In the genomic region with DNA sequence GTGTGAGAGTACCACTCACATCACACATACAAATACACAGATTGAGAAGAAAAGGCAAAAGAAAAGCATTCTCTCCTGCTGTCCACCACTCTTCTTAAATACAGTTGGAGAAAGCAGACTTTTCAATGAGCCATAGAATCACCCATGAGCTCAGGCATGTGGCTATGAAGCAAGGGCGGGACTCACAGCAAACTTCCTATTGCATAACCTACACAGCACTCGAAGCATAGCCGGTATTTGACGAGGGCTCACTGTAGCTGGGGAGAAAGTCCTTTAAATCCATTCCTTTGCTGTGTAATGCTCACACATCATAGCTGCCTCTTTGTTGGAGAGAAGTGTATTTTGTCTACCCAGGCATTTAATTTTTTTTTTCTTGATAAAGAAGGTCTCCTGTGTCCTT, we compare ENCODE assay signal across 11 mouse cellular contexts. TPM values are rescaled to one million over a fixed set of nuclear protein-coding genes. Genes with fewer than 3 reads are reported as not detected.
DNase-seq lines count a peak whose midpoint lies in the region; ATAC-seq and TF ChIP-seq lines count a peak whose summit lies in the region.
"Had no signal": no experiment of that assay in that cellular context is flagged by ENCODE, and none has a peak within 500 bp of the region (broad histone marks: within the 10 kb centered on the region; RNA-seq: fewer than 3 reads in every experiment).

No protein-coding gene starts in this region.

- no peaks in the 10 kb centered on the region for H3K9me3 ChIP-seq in heart, embryonic 13.5 days
- H3K9me3 ChIP-seq in heart, embryonic 10.5 days = no peaks in the 10 kb centered on the region
- no peaks in the 10 kb centered on the region for H3K9me3 ChIP-seq in intestine, embryonic 16.5 days (ENCODE audit: control insufficient read depth, low read length)
- H3K9me3 ChIP-seq in kidney, embryonic 15.5 days (replicated peaks) = no peaks in the 10 kb centered on the region
- H3K9me3 ChIP-seq: embryonic facial prominence, embryonic 13.5 days had no signal

- no peaks in the 10 kb centered on the region for H3K79me3 ChIP-seq in C2C12 (ENCODE audit: low read depth)

- no peaks in the 10 kb centered on the region for H3K27me3 ChIP-seq in heart, embryonic 13.5 days (replicated peaks)
- no peaks in the 10 kb centered on the region for H3K27me3 ChIP-seq in heart, embryonic 10.5 days (ENCODE audit: insufficient read depth, poor library complexity, severe bottlenecking)
- H3K27me3 ChIP-seq in C2C12 (ENCODE audit: control insufficient read depth, insufficient read depth, insufficient read length) = no peaks in the 10 kb centered on the region
- H3K27me3 ChIP-seq in intestine, embryonic 16.5 days (replicated peaks; ENCODE audit: control insufficient read depth, insufficient read depth, low read length) = no peaks in the 10 kb centered on the region
- no peaks in the 10 kb centered on the region for H3K27me3 ChIP-seq in kidney, embryonic 15.5 days
- H3K27me3 ChIP-seq: CH12.LX; embryonic facial prominence, embryonic 13.5 days had no signal

- H3K4me3 ChIP-seq in heart, embryonic 13.5 days = no peak overlapping the region
- no peak overlapping the region for H3K4me3 ChIP-seq in heart, embryonic 10.5 days
- H3K4me3 ChIP-seq in C2C12 (ENCODE audit: insufficient read depth, poor library complexity, severe bottlenecking) = no peak overlapping the region
- no peak overlapping the region for H3K4me3 ChIP-seq in intestine, embryonic 16.5 days (ENCODE audit: low read length)
- H3K4me3 ChIP-seq in kidney, embryonic 15.5 days (replicated peaks) = no peak overlapping the region
- H3K4me3 ChIP-seq: embryonic facial prominence, embryonic 13.5 days had no signal

- no peaks in the 10 kb centered on the region for H3K36me3 ChIP-seq in heart, embryonic 13.5 days
- no peaks in the 10 kb centered on the region for H3K36me3 ChIP-seq in heart, embryonic 10.5 days
- no peaks in the 10 kb centered on the region for H3K36me3 ChIP-seq in C2C12 (ENCODE audit: control insufficient read depth, insufficient read depth)
- H3K36me3 ChIP-seq in intestine, embryonic 16.5 days (ENCODE audit: control insufficient read depth, insufficient read depth, low read length) = no peaks in the 10 kb centered on the region
- H3K36me3 ChIP-seq in kidney, embryonic 15.5 days = no peaks in the 10 kb centered on the region
- H3K36me3 ChIP-seq: embryonic facial prominence, embryonic 13.5 days had no signal

- no peak overlapping the region for H3K9ac ChIP-seq in heart, embryonic 13.5 days
- no peak overlapping the region for H3K9ac ChIP-seq in intestine, embryonic 16.5 days (ENCODE audit: low read depth, low read length)
- no peak overlapping the region for H3K9ac ChIP-seq in kidney, embryonic 15.5 days
- H3K9ac ChIP-seq: embryonic facial prominence, embryonic 13.5 days had no signal

- ATAC-seq in heart, embryonic 13.5 days (ENCODE audit: extremely low read depth, insufficient number of reproducible peaks, low FRiP score, low TSS enrichment) = no peak
- ATAC-seq in intestine, embryonic 16.5 days = peak; percentile 63
- ATAC-seq in megakaryocyte, adult 5-6 weeks (ENCODE audit: poor library complexity, severe bottlenecking) = peak; percentile 78
- no peak for ATAC-seq in kidney, embryonic 15.5 days (replicated peaks; ENCODE audit: low FRiP score)
- ATAC-seq: hindbrain, postnatal 0 days had no signal

- peaks cover 75% of the 10 kb centered on the region for H3K4me1 ChIP-seq in heart, embryonic 13.5 days
- peaks cover 62% of the 10 kb centered on the region for H3K4me1 ChIP-seq in heart, embryonic 10.5 days
- peaks cover 44% of the 10 kb centered on the region for H3K4me1 ChIP-seq in intestine, embryonic 16.5 days (ENCODE audit: control insufficient read depth, insufficient read depth, low read length)
- peaks cover 34% of the 10 kb centered on the region for H3K4me1 ChIP-seq in kidney, embryonic 15.5 days

- H3K4me2 ChIP-seq in heart, embryonic 13.5 days = no peak overlapping the region
- H3K4me2 ChIP-seq in intestine, embryonic 16.5 days (ENCODE audit: low read depth, low read length) = no peak overlapping the region
- no peak overlapping the region for H3K4me2 ChIP-seq in kidney, embryonic 15.5 days
- H3K4me2 ChIP-seq: embryonic facial prominence, embryonic 13.5 days had no signal

- no peaks in the 10 kb centered on the region for H3K79me2 ChIP-seq in C2C12 (ENCODE audit: control insufficient read depth, insufficient read depth)

- WGBS in heart, embryonic 13.5 days = 36% methylated on average over 4 of the region's 4 CpGs
- WGBS in heart, embryonic 10.5 days = 69% methylated on average over 4 of the region's 4 CpGs
- WGBS in intestine, embryonic 16.5 days = 29% methylated on average over 4 of the region's 4 CpGs
- WGBS in kidney, embryonic 15.5 days = 61% methylated on average over 4 of the region's 4 CpGs

- H3K27ac ChIP-seq in heart, embryonic 13.5 days (replicated peaks) = peak overlapping the region; percentile 48
- no peak overlapping the region; the same call in 1 of the 2 replicates for H3K27ac ChIP-seq in heart, embryonic 10.5 days
- H3K27ac ChIP-seq in intestine, embryonic 16.5 days (ENCODE audit: low read length) = no peak overlapping the region; the same call in 1 of the 2 replicates
- H3K27ac ChIP-seq in kidney, embryonic 15.5 days = no peak overlapping the region
- H3K27ac ChIP-seq: embryonic facial prominence, embryonic 13.5 days; hindbrain, postnatal 0 days had no signal

- TF ChIP-seq CTCF in C2C12 (IDR thresholded peaks at IDR 0.05; ENCODE audit: control insufficient read depth, insufficient read depth, insufficient read length) = no peak

- no peak for DNase-seq in heart, embryonic 10.5 days (ENCODE audit: low spot score)
- DNase-seq in thymus, postnatal 14 days = no peak
- DNase-seq in kidney, postnatal 14 days = no peak

- H3ac ChIP-seq in C2C12 (ENCODE audit: control insufficient read depth, insufficient read length, low read depth) = no peak overlapping the region

TF ChIP-seq in C2C12, 6 proteins besides CTCF, POLR2A, EP300 and RAD21:
- TF ChIP-seq CEBPB (IDR thresholded peaks at IDR 0.05; ENCODE audit: low read depth) (peak; percentile 32), MYOD1 (IDR thresholded peaks at IDR 0.05; ENCODE audit: control insufficient read depth, insufficient read length, low read depth) (no peak)
TF ChIP-seq in C2C12: peak in this region for 1.

RNA-seq across cellular contexts. Expression of gene Rock2, which starts 19.4 kb away (rescaled TPM):
- polyA plus RNA-seq in heart, embryonic 13.5 days (2015; fragmentation: Nextera tagmentation; extraction: Ambion mirVana) = 15.6 and 16.1 TPM in 2 replicates
- polyA plus RNA-seq in heart, embryonic 10.5 days (2016; fragmentation: Nextera tagmentation; extraction: Ambion mirVana) = 16.9 and 19.6 TPM in 2 replicates
- polyA plus RNA-seq in C2C12 (2012; fragmentation: generic; extraction: Trizol) = 15.9 TPM
- 10.9 TPM in 2 replicates for polyA plus RNA-seq in intestine, embryonic 16.5 days (2015; fragmentation: Nextera tagmentation; extraction: Ambion mirVana)
- total RNA-seq in megakaryocyte, adult 5-6 weeks (2015) = 53.0 and 63.4 TPM in 2 replicates
- 65.0 and 75.9 TPM in 2 replicates for total RNA-seq in megakaryocyte, adult 5-6 weeks (2017)
- polyA plus RNA-seq in kidney, embryonic 15.5 days (2015; fragmentation: Nextera tagmentation; extraction: Ambion mirVana) = 15.8 and 16.6 TPM in 2 replicates

Comparison
In these comparisons a context has a peak if more than half of its experiments do, and no peak if none do; other contexts are left out.
1. ATAC-seq: peak in intestine, embryonic 16.5 days (single experiment) and megakaryocyte, adult 5-6 weeks (single experiment); none in heart, embryonic 13.5 days (single experiment) and kidney, embryonic 15.5 days (single experiment).